Mouse (Mus musculus): Measurements from ENCODE around the gene Nectin1. TPM values are rescaled to one million over a fixed set of nuclear protein-coding genes. Genes with fewer than 3 reads are reported as not detected.
A peak's percentile ranks its signal among the peaks of the same experiment; 100 is the strongest.

Nectin1 gene
- total RNA-seq, 1 experiment from 2014 or later, result 25.7 TPM

GRCm38 (mm10) chr9:43741277-43741676 is 2.5 kb upstream of the Nectin1 start:
- DNase-seq, result no peak

- DNase-seq, result no peak
Measured at GRCm38 (mm10) chr9:43742066-43742465, 1.7 kb upstream of the Nectin1 start.

- peak; percentile 86 for DNase-seq
Measured at GRCm38 (mm10) chr9:43742902-43743646, 710 bp upstream of the Nectin1 start.

GRCm38 (mm10) chr9:43744138-43744981 is 576 bp downstream of the Nectin1 start:
- peak; percentile 61 for DNase-seq

- DNase-seq, result peak; percentile 41
Measured at GRCm38 (mm10) chr9:43745051-43745792, 1.4 kb downstream of the Nectin1 start.

- no peak for DNase-seq
Measured at GRCm38 (mm10) chr9:43745951-43746703, 2.3 kb downstream of the Nectin1 start.

GRCm38 (mm10) chr9:43747710-43748109 is 3.9 kb downstream of the Nectin1 start:
- no peak for DNase-seq

GRCm38 (mm10) chr9:43748519-43748918 is 4.7 kb downstream of the Nectin1 start:
- no peak for DNase-seq

- DNase-seq, result no peak
Measured at GRCm38 (mm10) chr9:43750053-43750452, 6.3 kb downstream of the Nectin1 start.

- DNase-seq, result no peak
Measured at GRCm38 (mm10) chr9:43751111-43751510, 7.3 kb downstream of the Nectin1 start.

- no peak for DNase-seq
Measured at GRCm38 (mm10) chr9:43753481-43753880, 9.7 kb downstream of the Nectin1 start.

- no peak for DNase-seq
Measured at GRCm38 (mm10) chr9:43754083-43754482, 10.3 kb downstream of the Nectin1 start.

GRCm38 (mm10) chr9:43754768-43755197 is 11.0 kb downstream of the Nectin1 start:
- DNase-seq, result no peak

GRCm38 (mm10) chr9:43755464-43755863 is 11.7 kb downstream of the Nectin1 start:
- DNase-seq, result no peak

- DNase-seq, result no peak
Measured at GRCm38 (mm10) chr9:43755928-43756327, 12.1 kb downstream of the Nectin1 start.

GRCm38 (mm10) chr9:43757225-43757624 is 13.4 kb downstream of the Nectin1 start:
- DNase-seq, result no peak

- DNase-seq, result peak; percentile 70
Measured at GRCm38 (mm10) chr9:43757972-43758965, 14.5 kb downstream of the Nectin1 start.

GRCm38 (mm10) chr9:43760078-43760477 is 16.3 kb downstream of the Nectin1 start:
- no peak for DNase-seq

- no peak for DNase-seq
Measured at GRCm38 (mm10) chr9:43761181-43761820, 17.5 kb downstream of the Nectin1 start.

- DNase-seq, result no peak
Measured at GRCm38 (mm10) chr9:43761941-43762340, 18.2 kb downstream of the Nectin1 start.

Data from adrenal gland, postnatal 25 days (tissue).